Mouse (Mus musculus) heart, postnatal 0 days (tissue): ENCODE measurements at regions not wholly inside any gene's neighbourhood (a gene's known extent, or its start where the extent isn't known, plus 50 kb on each side); places are given as distances from the start of the nearest gene placed in this dataset.

ENCODE experiments used
- CTCF ChIP-seq: IDR thresholded peaks from 2 replicates; pipeline ENCODE4 v1.5.1; 2016; ENCODE audit warnings: antibody characterized with exemption, control low read depth, low read depth
- EP300 ChIP-seq: IDR thresholded peaks from 2 replicates; pipeline ENCODE4 v1.6.1; 2016; ENCODE audit warnings: antibody characterized with exemption, low read depth

DNA sequence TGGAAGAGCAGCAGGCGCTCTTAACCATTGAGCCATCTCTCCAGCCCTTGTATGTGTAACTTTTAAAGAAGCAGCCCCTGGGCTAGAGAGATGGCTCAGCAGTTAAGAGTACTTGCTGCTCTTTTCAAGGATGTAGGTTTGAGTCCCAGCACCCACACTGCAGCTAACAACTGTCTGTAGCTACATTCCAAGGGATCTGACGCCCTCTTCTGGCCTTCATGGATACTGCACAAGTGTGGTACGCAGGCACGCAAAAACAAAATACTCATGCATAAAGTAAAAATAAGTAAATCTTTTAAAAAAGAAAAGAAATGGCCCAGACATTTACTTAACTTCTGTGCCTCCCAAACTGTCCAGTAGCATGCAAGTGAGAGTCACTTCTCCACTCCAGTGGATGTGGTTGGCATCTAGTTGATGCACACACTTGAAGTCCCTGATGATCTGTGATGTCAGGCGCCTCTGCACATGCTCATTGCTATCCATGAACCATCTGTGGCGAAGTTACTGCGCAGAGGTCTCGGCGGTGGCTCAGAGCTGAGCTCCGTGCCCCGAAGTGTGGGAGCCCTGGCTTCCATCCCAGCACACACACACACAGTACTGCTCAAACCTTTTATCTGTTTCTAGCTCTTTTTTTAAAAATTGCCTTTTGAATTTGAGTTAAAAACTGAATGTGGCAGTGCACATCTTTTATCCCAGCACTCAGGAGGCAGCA, 59.0 kb upstream of the Nkx1-1 start:
- TF ChIP-seq CTCF (no peak), EP300 (no peak)
